Mouse (Mus musculus) A20 (cell line): Measurements from ENCODE around the gene Mrpl48.

Experiments used
- DNase-seq: peaks from one replicate; pipeline ENCODE4 v3.0.0-alpha.2; 2011; ENCODE audit warnings: low read depth, low spot score

Mrpl48 gene

GRCm38 (mm10) chr7:100608130-100608741, at the start of gene Mrpl48:
Gene Mrpl48 (minus strand): TSS chr7:100608301.
- peak; percentile 47 for DNase-seq

GRCm38 (mm10) chr7:100656739-100657138, 48.6 kb upstream of the Mrpl48 start:
- no peak for DNase-seq

- DNase-seq, result no peak
Measured at GRCm38 (mm10) chr7:100654441-100654840, 46.3 kb upstream of the Mrpl48 start.

DNA sequence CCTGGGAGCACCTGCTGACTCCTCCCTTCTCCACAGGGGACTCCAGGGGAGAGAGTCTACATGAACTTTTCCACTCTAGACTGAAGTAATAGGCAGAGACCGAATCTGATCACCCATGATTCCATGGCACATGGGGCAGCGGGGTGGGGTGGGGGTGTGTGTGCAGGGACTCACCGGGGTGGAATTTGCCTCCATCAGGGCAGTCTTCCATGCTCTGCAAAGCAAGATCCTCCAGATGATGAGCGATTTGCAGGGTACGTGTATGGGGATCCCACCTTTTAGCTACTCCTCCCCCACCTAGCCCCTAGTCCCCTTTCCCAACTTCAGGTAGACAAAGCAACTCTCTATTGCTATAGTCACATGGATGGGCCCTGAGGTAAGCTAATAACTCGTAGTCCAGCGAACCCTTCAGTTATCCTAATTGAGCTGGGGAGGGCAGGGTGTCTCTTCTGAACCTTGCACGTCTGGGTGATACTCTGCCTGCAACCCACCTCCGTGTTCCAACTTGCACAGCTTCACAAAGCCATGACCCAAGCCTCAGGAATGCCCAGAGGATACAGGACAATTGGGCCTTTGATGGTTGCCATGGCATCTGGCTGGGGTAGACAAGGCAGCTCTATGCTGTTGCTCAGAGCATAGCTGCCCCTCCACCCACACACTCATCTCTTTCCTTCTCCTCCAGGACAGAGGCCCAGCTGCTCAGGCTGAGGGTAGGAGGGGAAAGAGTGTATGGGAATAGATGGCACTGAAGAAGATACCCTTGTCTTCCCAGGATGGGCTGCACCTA, 45.6 kb upstream of the Mrpl48 start:
- no peak for DNase-seq

GRCm38 (mm10) chr7:100651011-100651410, 42.9 kb upstream of the Mrpl48 start:
- DNase-seq, result no peak

DNA sequence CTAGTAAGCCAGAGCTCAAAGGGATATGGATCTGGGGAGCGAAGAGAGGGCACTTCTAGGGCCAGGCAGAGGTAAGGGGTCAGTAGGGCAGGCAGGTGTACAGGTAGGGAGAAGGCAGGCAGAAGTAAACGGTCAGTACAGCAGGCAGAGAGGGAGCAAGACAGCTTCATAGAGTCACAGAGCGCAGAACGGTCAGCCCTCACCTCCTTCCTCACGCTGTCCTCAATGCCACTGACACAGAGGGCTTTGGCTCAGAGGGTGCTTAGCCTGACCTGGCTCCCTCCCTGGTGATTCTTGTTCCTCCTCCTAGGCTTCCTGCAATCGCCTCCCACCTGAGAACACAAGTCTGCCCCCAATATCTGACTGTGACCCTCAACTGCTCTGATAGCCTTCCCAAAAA, 42.3 kb upstream of the Mrpl48 start:
- DNase-seq, result no peak

GRCm38 (mm10) chr7:100649826-100650225, 41.7 kb upstream of the Mrpl48 start:
- DNase-seq, result no peak

GRCm38 (mm10) chr7:100649095-100649494, 41.0 kb upstream of the Mrpl48 start:
- no peak for DNase-seq

GRCm38 (mm10) chr7:100645147-100645546, 37.0 kb upstream of the Mrpl48 start:
- DNase-seq, result peak; percentile 47

- no peak for DNase-seq
Measured at GRCm38 (mm10) chr7:100642413-100642812, 34.3 kb upstream of the Mrpl48 start.

- peak; percentile 44 for DNase-seq
Measured at GRCm38 (mm10) chr7:100637657-100638056, 29.6 kb upstream of the Mrpl48 start.

DNA sequence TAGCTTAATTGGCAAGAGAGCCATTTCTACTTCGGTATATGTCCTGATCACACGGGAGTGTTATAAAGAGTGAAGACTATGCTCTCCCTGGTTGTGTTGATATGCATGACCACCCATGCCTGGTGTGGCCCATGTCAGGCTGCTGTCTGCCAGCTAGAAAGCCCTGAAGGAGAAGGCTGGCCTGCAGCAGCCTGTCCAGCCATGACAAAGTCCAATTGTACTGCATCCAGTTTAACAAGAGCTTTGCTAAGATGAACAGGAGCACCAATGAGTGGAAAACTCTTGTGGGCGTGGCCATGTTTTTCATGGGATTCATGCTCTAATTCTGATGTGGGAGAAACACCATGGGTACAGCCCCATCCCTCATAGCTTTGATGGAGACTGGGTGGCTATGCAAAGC, 16.4 kb upstream of the Mrpl48 start:
- DNase-seq, result peak; percentile 50

DNA sequence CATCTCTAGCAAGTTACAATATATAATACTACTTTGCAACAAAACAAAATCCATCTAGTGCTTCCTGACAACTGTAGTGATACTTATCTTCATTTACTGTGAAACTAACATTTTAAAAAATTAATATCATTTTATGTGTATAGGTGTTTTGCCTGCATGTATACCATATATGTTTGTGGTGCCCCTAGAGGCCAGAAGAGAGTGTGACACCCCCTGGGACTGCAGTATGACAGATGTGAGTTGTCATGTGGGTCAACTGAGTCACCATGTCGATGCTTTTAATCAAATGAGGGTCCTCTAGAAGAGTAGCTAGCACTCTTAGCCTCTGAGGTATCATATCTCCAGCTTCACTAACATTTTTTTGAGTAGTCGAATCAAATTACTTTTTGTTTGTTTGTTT, 14.2 kb upstream of the Mrpl48 start:
- DNase-seq, result peak; percentile 44

- no peak for DNase-seq
Measured at GRCm38 (mm10) chr7:100616121-100616857, 8.2 kb upstream of the Mrpl48 start.

DNA sequence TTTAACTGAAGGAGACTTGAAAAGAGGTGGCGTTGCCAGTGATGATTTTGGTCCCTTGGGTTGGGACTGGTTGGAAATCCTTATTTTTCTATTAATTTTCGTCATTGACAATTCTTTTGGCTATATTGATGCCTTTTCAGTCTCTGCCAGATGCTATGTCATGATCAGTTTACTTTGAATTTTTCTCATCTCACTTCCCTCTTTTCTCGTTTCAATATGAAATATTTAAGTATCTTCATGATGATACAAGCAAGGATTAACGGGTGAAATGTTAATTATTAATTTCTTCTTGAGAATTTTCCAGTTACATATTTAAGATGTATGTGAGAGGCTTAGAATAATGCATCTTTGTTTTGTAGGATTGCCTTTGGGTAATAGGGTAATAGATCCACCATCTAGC, 809 bp upstream of the Mrpl48 start:
- DNase-seq, result peak; percentile 52

GRCm38 (mm10) chr7:100607214-100608129, 629 bp downstream of the Mrpl48 start, which contains the start of gene Rab6a:
Gene Rab6a (plus strand): TSS chr7:100607410.
- peak; percentile 100 for DNase-seq

GRCm38 (mm10) chr7:100600211-100600610, 7.9 kb downstream of the Mrpl48 start:
- DNase-seq, result no peak

- DNase-seq, result no peak
Measured at GRCm38 (mm10) chr7:100593349-100593748, 14.8 kb downstream of the Mrpl48 start.

GRCm38 (mm10) chr7:100591522-100591852, 16.6 kb downstream of the Mrpl48 start:
- DNase-seq, result no peak

GRCm38 (mm10) chr7:100590845-100591521, 17.1 kb downstream of the Mrpl48 start:
- peak; percentile 92 for DNase-seq

- no peak for DNase-seq
Measured at GRCm38 (mm10) chr7:100590504-100590844, 17.6 kb downstream of the Mrpl48 start.
